Mouse (Mus musculus) liver, embryonic 14.5 days (tissue): ENCODE results near the gene 3110040N11Rik.

Source experiments
- CTCF ChIP-seq: IDR thresholded peaks from 2 replicates; pipeline ENCODE4 v1.5.1; 2016; ENCODE audit warnings: antibody characterized with exemption, low read depth, control low read depth
- EP300 ChIP-seq: IDR thresholded peaks from 2 replicates; pipeline ENCODE4 v1.6.1; 2016; ENCODE audit warnings: antibody characterized with exemption, low read depth

- TF ChIP-seq CTCF = no peak
- TF ChIP-seq EP300 = no peak
These were observed 45.6 kb upstream of the 3110040N11Rik start for GRCm38 (mm10) chr7:81834847-81835246.
